Mouse (Mus musculus) stomach, embryonic 14.5 days (tissue): ENCODE results near the gene Acox3. TPM values are rescaled to one million over a fixed set of nuclear protein-coding genes. Genes with fewer than 3 reads are reported as not detected.

Source experiments
- ATAC-seq: fragments of 200-750 bp; cut with Nextera tagmentation; 2 replicates; pipeline ENCODE4 v1.8.0; 2017; ENCODE audit warnings: low read depth, moderate TSS enrichment; ENCODE audit not compliant: insufficient number of reproducible peaks, insufficient read depth, low FRiP score
- H3K27ac ChIP-seq: fragments of 300-500 bp; sonication (generic); 2 replicates; pipeline ENCODE4 v1.5.1; 2014; ENCODE audit warnings: mild to moderate bottlenecking, low read length, moderate library complexity, mixed read lengths
- H3K27me3 ChIP-seq: fragments of 300-500 bp; sonication (generic); 2 replicates; pipeline ENCODE4 v1.6.1; 2014; ENCODE audit warnings: low read length, control low read depth, mixed read lengths; ENCODE audit not compliant: control insufficient read depth, insufficient read depth
- H3K36me3 ChIP-seq: fragments of 300-500 bp; sonication (generic); 2 replicates; pipeline ENCODE4 v1.6.1; 2014; ENCODE audit warnings: mild to moderate bottlenecking, control low read depth, low read length, moderate library complexity, mixed read lengths; ENCODE audit not compliant: control insufficient read depth, insufficient read depth
- H3K4me1 ChIP-seq: fragments of 300-500 bp; sonication (generic); 2 replicates; pipeline ENCODE4 v1.6.1; 2014; ENCODE audit warnings: low read length, control low read depth, mixed read lengths; ENCODE audit not compliant: control insufficient read depth, insufficient read depth
- H3K4me2 ChIP-seq: fragments of 300-500 bp; sonication (generic); replicated peaks from 2 replicates; pipeline ENCODE4 v1.6.1; 2014; ENCODE audit warnings: low read depth, low read length, control low read depth
- H3K4me3 ChIP-seq: fragments of 300-500 bp; sonication (generic); 2 replicates; pipeline ENCODE4 v1.5.1; 2014; ENCODE audit warnings: low read depth, low read length, control low read depth
- H3K9ac ChIP-seq: fragments of 300-500 bp; sonication (generic); replicated peaks from 2 replicates; pipeline ENCODE4 v1.6.1; 2014; ENCODE audit warnings: low read depth, mild to moderate bottlenecking, control low read depth, low read length, moderate library complexity, mixed read lengths
- H3K9me3 ChIP-seq: fragments of 300-500 bp; sonication (generic); 2 replicates; pipeline ENCODE4 v1.6.1; 2016; ENCODE audit warnings: low read depth, low read length, control low read depth; ENCODE audit not compliant: control insufficient read depth
- WGBS: fragments of 180-500 bp; shearing (Covaris S2); extraction: QIAGEN DNeasy Blood & Tissue Kit; methylation state at CpG from one replicate; pipeline ENCODE4 v1.1.7; 2014; 5-methylcytosine and 5-hydroxymethylcytosine counted together
- polyA plus RNA-seq: library from polyadenylated mRNA; unstranded; fragments of >200 nt; fragmentation: Nextera tagmentation; extraction: Ambion mirVana; gene quantifications from 2 replicates; pipeline ENCODE4 v1.2.1, GENCODE M21; 2014

Acox3 gene
- polyA plus RNA-seq, 1 experiment from 2014 or later, result 13.9 TPM

DNA sequence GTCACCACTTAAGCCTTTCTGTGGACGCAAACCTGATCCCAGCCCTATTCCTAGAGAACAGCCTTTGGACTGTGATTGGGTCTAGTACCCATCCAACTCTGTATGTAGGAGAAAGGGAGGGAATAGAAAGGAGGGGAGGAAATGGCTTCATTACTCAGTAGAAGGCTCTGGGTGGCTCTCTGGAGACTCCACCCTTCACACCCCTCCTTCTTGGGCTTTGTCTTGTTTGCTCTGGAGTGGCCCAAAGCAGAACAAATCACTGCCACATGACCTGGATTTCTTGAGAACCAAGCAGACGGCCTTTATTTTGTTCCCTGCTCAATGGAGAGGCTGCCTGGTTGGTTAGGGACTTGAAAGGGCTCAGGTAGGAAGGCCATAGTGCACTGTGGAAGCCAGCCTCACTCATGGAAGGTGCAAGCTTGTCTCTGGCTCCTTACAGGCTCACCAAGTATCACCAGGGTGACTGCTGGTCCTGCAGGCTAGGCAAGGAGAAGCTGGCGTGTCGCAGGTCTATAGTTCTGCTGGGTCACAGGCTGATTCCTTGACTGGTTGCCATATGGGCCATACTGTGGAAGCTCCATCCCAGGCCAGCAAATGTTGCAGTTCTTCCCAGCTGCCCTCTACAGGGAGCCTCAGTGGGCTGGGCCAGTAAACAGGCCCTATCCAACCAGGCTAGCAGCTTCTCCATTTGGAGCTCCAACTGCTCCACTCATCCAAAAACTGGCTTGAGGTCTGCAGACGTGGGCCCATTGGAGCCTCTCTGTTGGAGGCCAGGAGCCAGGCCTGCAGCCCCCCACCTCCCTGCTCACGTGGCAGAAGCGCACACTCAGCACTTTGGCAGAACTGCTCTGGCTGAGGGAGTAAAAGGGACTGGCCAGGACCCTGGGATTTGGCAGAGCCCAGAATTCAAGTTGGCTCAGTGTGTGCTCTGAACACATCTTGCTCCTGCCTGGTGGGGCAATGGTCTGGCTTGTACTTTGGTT lies 30.7 kb upstream of the Acox3 start:
- Histone ChIP-seq H3K27me3 (no peaks in the 10 kb centered on the region), H3K4me3 (no peak overlapping the region), H3K9me3 (no peaks in the 10 kb centered on the region), H3K4me2 (no peak overlapping the region), H3K9ac (no peak overlapping the region), H3K4me1 (peaks cover 4% of the 10 kb centered on the region; the same call in 1 of the 2 replicates), H3K27ac (peak overlapping the region; percentile 44; the same call in 1 of the 2 replicates), H3K36me3 (peaks cover 3% of the 10 kb centered on the region)
- 43% methylated on average over 7 of the region's 7 CpGs for WGBS
- ATAC-seq, result peak; percentile 63; the same call in 1 of the 2 replicates

DNA sequence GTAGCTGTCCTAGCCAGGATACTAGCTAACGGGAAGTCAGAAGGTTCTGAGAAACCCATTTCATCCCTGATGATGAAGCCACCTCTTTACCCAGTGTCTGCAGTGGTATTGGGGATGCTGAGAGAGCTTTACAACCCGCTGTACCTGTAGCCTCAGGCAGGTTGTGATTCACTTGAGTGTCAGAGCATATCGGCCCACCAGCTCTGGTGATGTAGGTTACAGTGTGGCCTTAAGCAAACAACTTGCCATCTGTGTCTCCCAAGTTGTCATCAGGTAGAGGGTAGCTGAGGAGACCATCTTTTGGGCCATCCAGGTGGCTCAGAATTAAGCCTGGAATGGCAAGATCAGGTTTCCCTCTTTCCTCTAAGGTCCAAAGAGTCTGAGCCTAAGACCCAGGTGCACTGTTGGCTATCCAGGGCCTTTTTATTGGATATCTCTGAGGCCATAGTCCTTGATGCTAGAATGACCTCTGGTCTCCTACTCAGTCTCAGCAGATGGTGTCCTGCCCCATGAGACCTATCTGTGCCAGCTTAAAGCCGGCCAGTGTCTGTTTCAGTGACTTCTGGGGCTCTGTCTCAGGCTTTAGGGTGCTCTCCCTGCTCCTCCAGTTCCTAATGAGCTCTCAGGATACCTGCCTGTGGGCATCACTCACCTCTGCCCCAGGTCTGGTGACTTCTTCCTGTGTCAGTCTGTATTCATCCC lies 29.9 kb upstream of the Acox3 start:
- Histone ChIP-seq H3K9me3 (no peaks in the 10 kb centered on the region), H3K9ac (no peak overlapping the region), H3K36me3 (peaks cover 11% of the 10 kb centered on the region), H3K27ac (no peak overlapping the region), H3K4me2 (no peak overlapping the region), H3K27me3 (no peaks in the 10 kb centered on the region), H3K4me3 (no peak overlapping the region), H3K4me1 (peaks cover 4% of the 10 kb centered on the region; the same call in 1 of the 2 replicates)
- ATAC-seq, result no peak
- WGBS, result 80% methylated on average over 4 of the region's 4 CpGs

DNA sequence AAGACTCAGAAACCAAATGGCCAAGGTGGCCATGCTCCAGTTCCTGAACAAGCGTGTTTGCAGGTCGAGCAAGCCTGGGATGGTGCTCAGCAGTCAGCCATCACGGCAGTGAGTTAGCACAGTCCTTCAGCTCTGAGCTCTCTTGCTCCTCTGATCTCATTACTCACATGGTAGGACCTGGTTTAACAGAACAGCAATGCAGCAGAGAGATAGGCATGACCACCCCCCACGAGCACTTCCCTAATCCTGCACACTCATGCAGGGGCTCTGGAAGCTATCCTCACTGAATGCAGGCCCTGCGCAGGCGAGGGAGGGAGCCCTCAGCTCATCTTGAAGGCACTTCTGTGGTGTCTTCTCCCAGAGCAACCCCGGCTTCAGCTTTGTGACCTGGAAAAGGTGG lies 26.4 kb upstream of the Acox3 start:
- WGBS, result 90% methylated on average over 7 of the region's 7 CpGs
- peaks cover 26% of the 10 kb centered on the region for H3K36me3 ChIP-seq
- no peaks in the 10 kb centered on the region for H3K27me3 ChIP-seq
- no peak overlapping the region for H3K9ac ChIP-seq
- ATAC-seq, result no peak
- no peak overlapping the region for H3K4me3 ChIP-seq
- no peaks in the 10 kb centered on the region for H3K9me3 ChIP-seq
- H3K27ac ChIP-seq, result no peak overlapping the region
- H3K4me1 ChIP-seq, result peaks cover 4% of the 10 kb centered on the region; the same call in 1 of the 2 replicates
- no peak overlapping the region for H3K4me2 ChIP-seq

DNA sequence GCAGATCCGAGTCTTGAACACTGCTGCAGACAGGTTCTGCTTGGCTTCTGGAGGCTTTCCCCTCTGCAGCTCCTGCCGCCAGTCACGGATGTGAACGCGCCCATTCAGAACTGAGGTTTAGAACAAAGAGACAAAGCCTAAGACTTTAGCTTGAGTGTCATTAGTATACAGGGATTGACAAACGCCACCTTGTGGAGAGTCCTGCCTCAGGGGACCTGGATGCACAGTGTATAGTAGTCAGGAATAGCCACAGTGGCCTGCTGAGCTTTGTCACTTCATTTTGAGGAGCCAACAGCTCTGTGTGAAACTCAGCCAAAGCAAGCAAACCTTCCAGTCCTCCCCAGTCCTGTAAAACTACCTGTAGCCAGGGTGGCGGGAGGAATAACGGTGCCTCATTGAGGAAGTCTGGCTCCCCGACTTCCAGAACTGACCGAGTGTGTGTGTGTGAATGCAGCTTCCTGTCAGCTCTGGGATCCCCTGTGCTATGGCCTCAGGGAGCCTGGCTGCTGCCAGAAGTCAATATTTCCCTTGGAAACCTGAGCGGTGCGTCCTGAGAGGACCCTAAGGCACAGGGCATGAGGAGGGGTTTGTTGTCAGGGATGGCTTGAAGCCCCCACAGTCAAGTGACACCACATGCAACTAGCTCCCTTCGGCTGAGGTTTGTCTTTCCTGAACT lies 24.8 kb upstream of the Acox3 start:
- Histone ChIP-seq H3K36me3 (peaks cover 33% of the 10 kb centered on the region), H3K27me3 (no peaks in the 10 kb centered on the region), H3K9me3 (no peaks in the 10 kb centered on the region), H3K4me1 (no peaks in the 10 kb centered on the region), H3K4me3 (no peak overlapping the region), H3K27ac (no peak overlapping the region), H3K4me2 (no peak overlapping the region), H3K9ac (no peak overlapping the region)
- no peak for ATAC-seq
- WGBS, result 81% methylated on average over 13 of the region's 13 CpGs

DNA sequence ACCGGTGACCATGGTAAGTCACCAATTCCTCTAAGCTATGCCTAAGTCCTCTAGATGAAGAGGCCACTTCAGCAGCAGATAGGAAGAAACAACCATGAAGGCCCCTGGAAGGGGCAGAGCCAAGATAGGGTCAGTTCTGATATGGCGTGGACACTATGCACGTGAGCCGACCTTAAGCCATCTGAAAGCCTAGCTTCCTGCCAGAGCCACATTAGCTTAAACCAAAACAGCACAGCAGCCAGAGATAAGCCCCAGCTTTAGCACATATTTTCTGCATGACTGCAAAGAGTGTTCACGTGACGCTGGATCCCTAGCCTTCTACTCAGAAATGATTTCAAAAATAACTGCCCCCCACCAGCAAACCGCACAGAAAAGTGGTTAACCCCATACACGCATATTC lies 23.4 kb upstream of the Acox3 start:
- no peaks in the 10 kb centered on the region for H3K9me3 ChIP-seq
- 81% methylated on average over 8 of the region's 8 CpGs for WGBS
- H3K36me3 ChIP-seq, result peaks cover 43% of the 10 kb centered on the region
- ATAC-seq, result no peak
- H3K9ac ChIP-seq, result no peak overlapping the region
- no peak overlapping the region for H3K4me3 ChIP-seq
- no peak overlapping the region for H3K4me2 ChIP-seq
- H3K27ac ChIP-seq, result no peak overlapping the region
- H3K27me3 ChIP-seq, result no peaks in the 10 kb centered on the region
- H3K4me1 ChIP-seq, result no peaks in the 10 kb centered on the region

DNA sequence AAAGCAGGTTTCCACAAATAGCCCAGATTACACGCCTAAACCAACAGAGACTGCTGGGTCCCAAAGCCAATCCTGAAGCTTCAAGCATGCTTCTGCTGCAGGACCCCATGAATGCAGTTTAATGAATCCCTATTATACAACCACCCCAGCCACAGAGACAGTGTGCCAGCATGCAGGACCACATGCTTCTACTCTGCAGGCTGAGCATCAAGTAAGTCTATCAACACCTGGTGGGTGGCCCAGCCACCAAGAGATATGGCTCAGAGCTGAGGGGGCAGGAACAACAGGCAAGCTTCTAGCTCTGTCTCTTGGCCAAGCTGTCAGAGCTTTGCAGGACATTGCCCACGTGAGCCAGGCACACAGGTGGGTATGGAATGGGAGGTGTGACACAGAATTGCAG lies 20.2 kb upstream of the Acox3 start:
- Histone ChIP-seq H3K4me1 (no peaks in the 10 kb centered on the region), H3K9ac (no peak overlapping the region), H3K27me3 (no peaks in the 10 kb centered on the region), H3K9me3 (no peaks in the 10 kb centered on the region), H3K36me3 (peaks cover 50% of the 10 kb centered on the region), H3K4me3 (no peak overlapping the region), H3K27ac (no peak overlapping the region), H3K4me2 (no peak overlapping the region)
- WGBS, result 94% methylated on average over 2 of the region's 2 CpGs
- no peak for ATAC-seq

DNA sequence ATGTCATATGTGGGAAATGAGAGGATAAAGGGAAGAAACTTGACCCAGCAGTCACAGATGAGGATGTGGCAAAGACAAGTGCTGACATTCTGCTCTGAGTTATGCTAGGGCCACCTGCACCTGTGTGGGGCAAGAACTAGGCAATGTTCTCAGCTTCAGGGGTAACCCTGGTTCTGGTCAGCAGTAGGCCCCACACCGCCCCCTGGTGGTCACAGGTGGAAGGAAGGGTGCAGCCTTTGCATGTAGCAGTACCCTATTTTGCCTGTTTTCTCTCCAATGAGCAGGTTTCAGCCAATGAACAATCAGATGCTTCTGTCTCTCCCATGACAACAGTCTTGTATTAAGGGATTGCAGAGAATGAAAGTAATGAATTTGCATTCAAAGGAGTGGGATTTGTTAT lies 19.4 kb upstream of the Acox3 start:
- no peaks in the 10 kb centered on the region for H3K9me3 ChIP-seq
- 0 out of 2 replicates have a peak, but pooled peaks have one; percentile 62 for ATAC-seq
- H3K27me3 ChIP-seq, result no peaks in the 10 kb centered on the region
- WGBS, result 0% methylated on average over 1 of the region's 1 CpGs
- H3K4me2 ChIP-seq, result no peak overlapping the region
- peaks cover 49% of the 10 kb centered on the region for H3K36me3 ChIP-seq
- H3K4me3 ChIP-seq, result no peak overlapping the region
- H3K27ac ChIP-seq, result no peak overlapping the region
- H3K9ac ChIP-seq, result no peak overlapping the region
- H3K4me1 ChIP-seq, result no peaks in the 10 kb centered on the region

DNA sequence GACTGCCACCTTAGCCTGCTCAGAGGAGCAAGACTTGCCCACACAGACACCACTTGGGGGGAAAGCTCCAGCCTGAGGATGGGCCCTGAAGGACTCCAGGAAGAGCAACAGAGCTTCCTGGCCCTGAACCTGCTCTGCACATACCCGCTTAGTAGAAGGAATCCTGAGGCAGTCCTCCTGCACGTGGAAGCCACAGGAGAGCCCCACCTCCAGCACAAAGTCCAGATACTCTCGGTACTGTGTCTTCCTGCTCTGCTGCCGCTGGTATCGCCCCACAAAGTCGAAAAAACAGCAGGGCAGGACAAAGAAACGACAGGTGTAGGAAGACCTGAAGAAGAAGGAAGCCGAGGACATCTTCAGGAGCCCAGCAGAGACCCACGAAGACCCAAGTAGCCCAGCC lies 17.6 kb upstream of the Acox3 start:
- H3K4me1 ChIP-seq, result no peaks in the 10 kb centered on the region
- H3K4me3 ChIP-seq, result no peak overlapping the region
- no peak overlapping the region for H3K27ac ChIP-seq
- peaks cover 53% of the 10 kb centered on the region for H3K36me3 ChIP-seq
- no peaks in the 10 kb centered on the region for H3K27me3 ChIP-seq
- WGBS, result 90% methylated on average over 9 of the region's 9 CpGs
- H3K4me2 ChIP-seq, result no peak overlapping the region
- no peak for ATAC-seq
- no peak overlapping the region for H3K9ac ChIP-seq
- no peaks in the 10 kb centered on the region for H3K9me3 ChIP-seq
